Mouse (Mus musculus) erythroblast, adult 5-6 weeks (primary cell): ENCODE measurements around the gene Golt1a. TPM values are rescaled to one million over a fixed set of nuclear protein-coding genes. Genes with fewer than 3 reads are reported as not detected.
"Not testable (repeated sequence)": the region's sequence is repeated elsewhere in the genome, so short reads cannot be mapped to it uniquely, and the experiment has no call there.

Experiments
- ATAC-seq: replicated peaks from 2 replicates; pipeline ENCODE4 v1.8.0; 2016; ENCODE audit warnings: moderate number of reproducible peaks, mild to moderate bottlenecking, moderate TSS enrichment, inconsistent platforms; ENCODE audit not compliant: poor library complexity, low FRiP score, severe bottlenecking
- total RNA-seq, 2 experiments: library from RNA; stranded (forward) in 1 of 2; stranded (reverse) in 1 of 2; fragments of 150-400 nt in 1 of 2; fragments of 200-764, 138-1000 nt in 1 of 2; gene quantifications; 2 replicates each; pipeline versions ENCODE4 v1.2.3 to v1.2.4; 2015 to 2017; ENCODE audit warnings: low replicate concordance in 2 of 2

Gene Golt1a
- total RNA-seq, 2 experiments from 2014 or later: not detected

DNA sequence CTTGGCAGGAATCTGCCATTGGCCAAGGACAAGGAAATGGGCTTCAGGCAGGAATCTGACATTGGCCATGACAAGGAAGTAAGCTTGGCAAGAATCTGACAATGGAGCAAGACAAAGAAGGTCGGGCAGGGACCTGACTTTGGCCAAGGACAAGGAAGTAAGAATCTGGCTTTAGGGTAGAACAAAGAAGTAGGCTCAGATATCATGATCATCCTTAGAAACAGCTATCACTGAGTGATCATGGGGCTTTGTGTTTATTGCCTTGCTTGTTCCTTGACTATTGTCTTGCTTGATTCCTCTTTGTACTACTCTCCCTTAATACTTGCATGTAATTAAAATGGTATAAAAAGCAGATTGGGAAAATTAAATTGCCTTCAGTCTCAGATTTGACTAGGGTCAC, 30.8 kb downstream of the Golt1a start:
- ATAC-seq: not testable (repeated sequence)

DNA sequence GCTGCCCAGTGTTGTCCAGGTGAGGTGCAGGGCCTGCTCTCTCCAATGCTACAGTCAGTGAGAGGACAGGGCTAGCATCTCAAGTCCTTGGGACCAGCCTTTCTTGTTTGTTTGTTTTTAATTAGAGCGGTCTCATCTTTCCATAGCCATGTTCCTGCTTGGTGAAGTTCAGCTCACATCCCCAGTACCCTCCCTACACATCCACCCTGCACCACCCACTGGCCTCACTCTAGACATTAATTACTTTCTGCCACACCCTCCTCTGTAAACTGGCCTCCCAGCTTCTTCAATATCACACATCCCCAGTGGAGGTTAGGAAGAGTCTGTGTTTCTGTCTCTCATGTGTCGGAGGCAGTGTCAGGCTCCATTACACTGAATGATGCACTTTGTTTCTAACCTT, 34.8 kb downstream of the Golt1a start:
- no peak for ATAC-seq

DNA sequence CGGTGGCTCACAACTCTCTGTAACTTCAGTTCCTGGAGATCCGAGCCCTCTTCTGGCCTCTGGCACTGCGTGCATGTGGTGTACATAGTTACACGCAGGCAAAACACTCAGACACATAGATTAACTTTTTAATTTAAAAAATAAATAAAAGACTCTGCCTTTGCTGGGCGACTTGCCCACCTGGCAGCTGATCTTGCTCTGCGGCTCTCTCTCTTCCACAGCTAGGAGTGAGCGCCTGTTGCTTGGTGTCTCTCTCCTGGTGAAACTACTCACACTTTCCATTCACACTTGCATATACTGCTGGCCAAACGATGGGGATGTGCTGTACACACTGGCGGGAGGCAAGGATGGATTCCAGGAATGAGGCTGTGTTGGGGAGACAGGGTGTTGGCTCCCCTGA, 36.9 kb downstream of the Golt1a start:
- no peak for ATAC-seq

GRCm38 (mm10) chr1:133347226-133347625, 37.6 kb downstream of the Golt1a start:
- no peak for ATAC-seq

GRCm38 (mm10) chr1:133347693-133348520, 38.3 kb downstream of the Golt1a start:
- no peak for ATAC-seq

DNA sequence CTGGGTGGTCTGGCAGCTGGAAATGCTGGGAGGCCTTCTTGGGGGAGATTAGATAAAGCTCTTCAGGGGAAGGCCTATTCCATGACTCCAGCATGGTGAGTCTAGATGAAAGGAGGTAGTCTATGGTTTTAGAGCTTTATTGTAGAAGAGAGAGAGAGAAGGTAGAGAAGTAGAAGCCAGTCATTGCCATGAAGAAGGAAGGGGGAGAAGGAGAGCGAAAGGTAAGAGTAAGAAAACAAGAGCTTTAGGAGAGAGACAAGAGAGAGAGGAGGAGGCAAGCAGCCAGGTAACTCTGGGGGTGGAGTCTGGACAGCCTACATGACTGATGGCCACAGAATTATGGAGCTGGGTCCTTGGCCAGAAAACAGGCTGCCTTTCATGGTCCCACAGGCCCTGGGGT, 40.6 kb downstream of the Golt1a start, which contains the start of gene Ren1:
Ren1 (plus strand) TSS at position 301 of the 400 bp plus-strand sequence.
- no peak for ATAC-seq

- no peak for ATAC-seq
Observed at GRCm38 (mm10) chr1:133351762-133352161, 42.2 kb downstream of the Golt1a start.

- no peak for ATAC-seq
Observed at GRCm38 (mm10) chr1:133353371-133353809, 43.8 kb downstream of the Golt1a start.

DNA sequence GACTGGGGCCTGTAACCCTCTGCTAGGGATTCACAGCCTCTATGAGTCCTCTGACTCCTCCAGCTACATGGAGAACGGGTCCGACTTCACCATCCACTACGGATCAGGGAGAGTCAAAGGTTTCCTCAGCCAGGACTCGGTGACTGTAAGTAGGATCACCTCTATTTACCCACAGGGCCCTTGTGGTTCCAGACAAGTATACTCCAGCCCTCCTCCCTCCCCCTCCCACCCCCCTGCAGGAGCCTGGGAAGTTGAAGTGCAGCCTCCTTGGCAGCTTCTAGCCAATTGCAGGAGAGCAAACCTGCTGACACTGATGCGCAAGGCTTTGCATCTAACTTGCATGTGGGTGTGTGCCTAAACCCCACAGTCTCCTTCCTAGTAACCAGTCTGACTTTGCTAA, 45.9 kb downstream of the Golt1a start:
- no peak for ATAC-seq

- no peak for ATAC-seq
Observed at GRCm38 (mm10) chr1:133355912-133356311, 46.3 kb downstream of the Golt1a start.

DNA sequence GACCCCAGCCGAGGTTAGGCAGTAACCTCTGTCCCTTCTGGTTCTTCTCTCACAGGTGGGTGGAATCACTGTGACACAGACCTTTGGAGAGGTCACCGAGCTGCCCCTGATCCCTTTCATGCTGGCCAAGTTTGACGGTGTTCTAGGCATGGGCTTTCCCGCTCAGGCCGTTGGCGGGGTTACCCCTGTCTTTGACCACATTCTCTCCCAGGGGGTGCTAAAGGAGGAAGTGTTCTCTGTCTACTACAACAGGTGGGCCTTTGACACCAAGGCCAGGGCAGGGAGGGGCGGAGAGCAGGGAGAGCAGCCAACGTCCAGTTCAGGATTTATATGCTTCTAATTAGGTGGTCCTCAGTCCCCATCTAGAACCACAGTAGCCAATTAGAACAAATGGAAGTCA, 46.7 kb downstream of the Golt1a start:
- no peak for ATAC-seq

DNA sequence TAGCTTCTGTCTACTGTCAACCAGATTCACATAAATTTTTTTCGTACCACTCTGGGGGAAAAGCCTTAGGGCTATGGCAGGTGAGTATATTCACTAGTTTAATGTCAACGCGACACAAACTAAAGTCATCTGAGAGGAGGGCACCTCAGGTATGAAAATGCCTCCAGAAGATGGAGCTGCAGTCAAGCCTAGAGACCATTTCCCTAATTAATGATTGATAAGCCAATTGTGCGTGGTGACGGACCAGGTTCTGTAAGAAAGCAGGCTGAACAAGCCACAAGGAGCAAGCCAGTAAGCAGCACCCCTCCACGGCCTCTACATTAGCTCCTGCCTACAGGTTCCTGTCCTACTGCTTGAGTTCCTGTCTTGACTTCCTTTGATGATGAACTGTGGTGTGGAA, 51.4 kb downstream of the Golt1a start:
- ATAC-seq: no peak

GRCm38 (mm10) chr1:133362103-133362502, 52.5 kb downstream of the Golt1a start:
- ATAC-seq: no peak

DNA sequence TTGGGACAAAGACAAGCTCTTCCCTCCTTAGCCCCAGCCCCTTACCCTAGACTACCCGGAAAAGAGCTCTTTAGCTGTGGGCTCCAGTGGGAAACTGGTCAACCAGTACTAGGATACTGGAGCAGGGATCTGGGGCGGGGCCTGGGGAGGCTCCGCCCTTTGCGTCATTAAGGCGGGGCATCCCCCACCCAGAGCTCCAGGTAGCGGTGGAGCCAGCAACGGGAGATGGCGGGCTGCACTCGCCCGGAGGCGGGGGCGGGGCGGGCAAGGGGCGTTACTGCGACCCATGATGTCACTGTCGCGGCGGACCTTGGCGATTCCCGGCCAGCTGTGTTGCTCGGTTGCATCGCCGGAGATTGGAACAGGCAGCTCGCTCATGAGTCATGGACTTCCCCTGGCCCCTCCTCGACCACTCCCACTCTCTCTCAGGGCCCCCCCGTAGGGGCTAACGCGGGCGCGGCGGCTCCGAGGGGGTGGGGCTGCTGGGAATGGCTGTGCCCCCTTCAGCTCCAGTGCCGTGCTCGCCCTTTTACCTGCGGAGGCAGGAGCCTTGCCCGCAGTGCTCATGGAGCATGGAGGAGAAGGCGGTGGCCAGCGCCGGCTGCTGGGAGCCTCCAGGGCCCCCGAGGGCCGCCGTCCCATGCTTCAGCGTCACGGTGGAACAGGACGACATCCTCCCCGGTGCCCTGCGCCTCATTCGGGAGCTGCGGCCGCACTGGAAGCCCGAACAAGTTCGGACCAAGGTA, 53.8 kb downstream of the Golt1a start, which contains the start of gene Etnk2:
Etnk2 (plus strand) TSS at position 297 of the 746 bp plus-strand sequence.
- no peak for ATAC-seq

GRCm38 (mm10) chr1:133364022-133364630, 54.5 kb downstream of the Golt1a start:
- no peak for ATAC-seq

DNA sequence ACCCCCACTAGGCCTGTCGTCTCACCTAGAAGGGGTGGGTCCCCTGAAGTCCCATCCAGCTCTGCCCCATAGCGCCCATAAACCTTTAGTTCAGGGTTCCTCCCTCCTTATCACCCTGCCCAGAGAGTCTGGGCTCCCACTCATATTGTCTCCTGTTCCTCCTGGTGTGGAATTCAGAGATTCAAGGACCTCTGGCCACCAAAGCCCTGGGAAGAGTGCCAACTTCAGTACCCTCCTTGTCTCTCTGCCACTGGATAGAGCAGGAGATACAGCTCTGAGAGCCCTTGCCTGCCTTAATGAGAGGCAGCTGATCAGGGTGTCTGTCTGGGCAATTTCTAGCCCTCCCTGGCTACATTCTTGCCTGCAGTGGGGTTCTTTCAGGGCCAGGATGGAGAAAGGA, 55.3 kb downstream of the Golt1a start:
- ATAC-seq: no peak

GRCm38 (mm10) chr1:133366951-133367605, 57.5 kb downstream of the Golt1a start:
- ATAC-seq: no peak

- no peak for ATAC-seq
Observed at GRCm38 (mm10) chr1:133367606-133368488, 58.2 kb downstream of the Golt1a start.

DNA sequence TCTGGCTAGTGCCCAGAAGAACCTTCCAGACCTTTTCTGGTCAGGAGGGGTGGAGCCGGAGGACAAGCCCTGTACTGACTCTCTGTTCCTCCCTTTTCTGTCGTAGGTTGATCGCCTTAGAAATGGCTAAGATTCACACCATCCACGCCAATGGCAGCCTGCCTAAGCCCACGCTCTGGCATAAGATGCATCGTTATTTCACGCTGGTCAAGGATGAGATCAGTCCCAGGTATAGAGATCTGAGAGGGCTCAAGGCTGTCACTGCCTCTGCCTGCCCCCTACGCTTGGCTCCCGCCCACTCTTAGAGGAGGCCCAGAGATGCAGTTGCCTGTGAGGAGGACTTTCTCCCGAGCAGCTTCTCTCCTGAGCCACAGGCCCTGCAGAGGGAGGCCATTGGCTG, 59.0 kb downstream of the Golt1a start:
- ATAC-seq: no peak
